Comparison of ENCODE assay signal across 8 mouse cellular contexts in genomic region chr19:28990590-28991221, GRCm38 (mm10). TPM values are rescaled to one million over a fixed set of nuclear protein-coding genes. Genes with fewer than 3 reads are reported as not detected.
DNase-seq lines count a peak whose midpoint lies in the region; ATAC-seq lines count a peak whose summit lies in the region.

No protein-coding gene starts in this region.

- DNase-seq in kidney, adult 18-20 months = no peak
- peak; percentile 59 for DNase-seq in T-cell, adult 2 months (ENCODE audit: low spot score)
- DNase-seq in forebrain, embryonic 14.5 days (ENCODE audit: low spot score) = peak; percentile 46
- peak; percentile 26 for DNase-seq in kidney, postnatal 10 days
- no peak for DNase-seq in adrenal gland, postnatal 4 days (ENCODE audit: low spot score in 2 of 2)

- ATAC-seq in kidney, embryonic 14.5 days (ENCODE audit: low FRiP score, low TSS enrichment) = peak; percentile 48
- ATAC-seq in forebrain, embryonic 14.5 days = peak; percentile 54
- no peak for ATAC-seq in stomach, embryonic 14.5 days (ENCODE audit: insufficient number of reproducible peaks, insufficient read depth, low FRiP score, low read depth)

- H3K9ac ChIP-seq in kidney, embryonic 14.5 days (ENCODE audit: low read depth, low read length) = peak overlapping the region; percentile 74
- peak overlapping the region; percentile 91 for H3K9ac ChIP-seq in forebrain, embryonic 14.5 days (ENCODE audit: low read length)
- peak overlapping the region; percentile 80 for H3K9ac ChIP-seq in stomach, embryonic 14.5 days (replicated peaks; ENCODE audit: low read depth, low read length)

- no peaks in the 10 kb centered on the region for H3K27me3 ChIP-seq in kidney, embryonic 14.5 days (ENCODE audit: control insufficient read depth, insufficient read depth, low read length)
- no peaks in the 10 kb centered on the region for H3K27me3 ChIP-seq in forebrain, embryonic 14.5 days (replicated peaks; ENCODE audit: control insufficient read depth, insufficient read depth, low read length)
- H3K27me3 ChIP-seq in megakaryocyte, embryonic 14.5 days (replicated peaks) = no peaks in the 10 kb centered on the region
- H3K27me3 ChIP-seq in stomach, embryonic 14.5 days (ENCODE audit: control insufficient read depth, insufficient read depth, low read length) = no peaks in the 10 kb centered on the region

- H3K4me1 ChIP-seq in kidney, embryonic 14.5 days (ENCODE audit: control insufficient read depth, insufficient read depth, low read length) = peaks cover 7% of the 10 kb centered on the region
- peaks cover 16% of the 10 kb centered on the region for H3K4me1 ChIP-seq in forebrain, embryonic 14.5 days (ENCODE audit: control insufficient read depth, insufficient read depth, low read length)
- peaks cover 47% of the 10 kb centered on the region for H3K4me1 ChIP-seq in megakaryocyte, embryonic 14.5 days
- peaks cover 4% of the 10 kb centered on the region; the same call in 1 of the 2 replicates for H3K4me1 ChIP-seq in stomach, embryonic 14.5 days (ENCODE audit: control insufficient read depth, insufficient read depth, low read length)

- H3K4me3 ChIP-seq in kidney, embryonic 14.5 days (ENCODE audit: low read length) = peak overlapping the region; percentile 82
- peak overlapping the region; percentile 92 for H3K4me3 ChIP-seq in forebrain, embryonic 14.5 days (ENCODE audit: low read depth, low read length)
- H3K4me3 ChIP-seq in megakaryocyte, embryonic 14.5 days (replicated peaks) = peak overlapping the region; percentile 100
- H3K4me3 ChIP-seq in stomach, embryonic 14.5 days (ENCODE audit: low read depth, low read length) = peak overlapping the region; percentile 87

- 1% methylated on average over 40 of the region's 41 CpGs for WGBS in kidney, embryonic 14.5 days
- WGBS in forebrain, embryonic 14.5 days = under 1% methylated on average over 41 of the region's 41 CpGs
- WGBS in stomach, embryonic 14.5 days = under 1% methylated on average over 38 of the region's 41 CpGs

- peak overlapping the region; percentile 61 for H3K4me2 ChIP-seq in kidney, embryonic 14.5 days (replicated peaks; ENCODE audit: low read depth, low read length)
- peak overlapping the region; percentile 75 for H3K4me2 ChIP-seq in forebrain, embryonic 14.5 days (ENCODE audit: low read length)
- H3K4me2 ChIP-seq in stomach, embryonic 14.5 days (replicated peaks; ENCODE audit: low read depth, low read length) = peak overlapping the region; percentile 73

- H3K27ac ChIP-seq in kidney, embryonic 14.5 days (ENCODE audit: low read depth, low read length) = peak overlapping the region; percentile 60
- peak overlapping the region; percentile 79 for H3K27ac ChIP-seq in forebrain, embryonic 14.5 days (ENCODE audit: low read depth, low read length)
- H3K27ac ChIP-seq in stomach, embryonic 14.5 days (ENCODE audit: low read length) = peak overlapping the region; percentile 82

- peaks cover 18% of the 10 kb centered on the region; the same call in 1 of the 2 replicates for H3K36me3 ChIP-seq in kidney, embryonic 14.5 days (ENCODE audit: control insufficient read depth, insufficient read depth, low read length)
- H3K36me3 ChIP-seq in forebrain, embryonic 14.5 days (ENCODE audit: control insufficient read depth, insufficient read depth, low read length) = peaks cover 18% of the 10 kb centered on the region
- H3K36me3 ChIP-seq in megakaryocyte, embryonic 14.5 days (replicated peaks; ENCODE audit: low read length) = peaks cover 32% of the 10 kb centered on the region
- H3K36me3 ChIP-seq in stomach, embryonic 14.5 days (ENCODE audit: control insufficient read depth, insufficient read depth, low read length) = peaks cover 10% of the 10 kb centered on the region

- no peaks in the 10 kb centered on the region for H3K9me3 ChIP-seq in kidney, embryonic 14.5 days (ENCODE audit: control insufficient read depth, low read length)
- H3K9me3 ChIP-seq in forebrain, embryonic 14.5 days (replicated peaks; ENCODE audit: control insufficient read depth, low read length) = no peaks in the 10 kb centered on the region
- no peaks in the 10 kb centered on the region for H3K9me3 ChIP-seq in megakaryocyte, embryonic 14.5 days
- H3K9me3 ChIP-seq in stomach, embryonic 14.5 days (ENCODE audit: control insufficient read depth, low read depth, low read length) = no peaks in the 10 kb centered on the region

RNA-seq across cellular contexts. Expression of gene Cdc37l1, which starts 0.6 kb away (rescaled TPM):
- polyA plus RNA-seq in kidney, embryonic 14.5 days (2014; fragmentation: Nextera tagmentation; extraction: Ambion mirVana) = 30.0 and 47.2 TPM in 2 replicates
- polyA plus RNA-seq in forebrain, embryonic 14.5 days (2014; fragmentation: Nextera tagmentation; extraction: Ambion mirVana) = 42.0 and 55.0 TPM in 2 replicates
- 2.2 and 2.4 TPM in 2 replicates for polyA plus RNA-seq in megakaryocyte, embryonic 14.5 days (2012; ENCODE audit: insufficient read depth, low replicate concordance)
- 51.2 and 51.6 TPM in 2 replicates for polyA plus RNA-seq in stomach, embryonic 14.5 days (2014; fragmentation: Nextera tagmentation; extraction: Ambion mirVana)
- total RNA-seq in adrenal gland, postnatal 4 days (2021) = 10 to 100 TPM; 44.8 to 46.0 TPM

RNA-seq across cellular contexts. Expression of gene 4430402I18Rik, which starts 23.1 kb away (rescaled TPM):
- polyA plus RNA-seq in kidney, embryonic 14.5 days (2014; fragmentation: Nextera tagmentation; extraction: Ambion mirVana) = 2.8 and 3.0 TPM in 2 replicates
- polyA plus RNA-seq in forebrain, embryonic 14.5 days (2014; fragmentation: Nextera tagmentation; extraction: Ambion mirVana) = 2.0 and 2.1 TPM in 2 replicates
- not detected in 2 replicates for polyA plus RNA-seq in megakaryocyte, embryonic 14.5 days (2012; ENCODE audit: insufficient read depth, low replicate concordance)
- 0.27 and 0.90 TPM in 2 replicates for polyA plus RNA-seq in stomach, embryonic 14.5 days (2014; fragmentation: Nextera tagmentation; extraction: Ambion mirVana)
- 1 to 10 TPM; 6.3 to 6.4 TPM for total RNA-seq in adrenal gland, postnatal 4 days (2021)

RNA-seq across cellular contexts. Expression of gene Plpp6, which starts 27.0 kb away (rescaled TPM):
- 6.5 and 12.5 TPM in 2 replicates for polyA plus RNA-seq in kidney, embryonic 14.5 days (2014; fragmentation: Nextera tagmentation; extraction: Ambion mirVana)
- 9.8 and 11.4 TPM in 2 replicates for polyA plus RNA-seq in forebrain, embryonic 14.5 days (2014; fragmentation: Nextera tagmentation; extraction: Ambion mirVana)
- polyA plus RNA-seq in megakaryocyte, embryonic 14.5 days (2012; ENCODE audit: insufficient read depth, low replicate concordance) = 5.6 and 7.0 TPM in 2 replicates
- 10.3 and 14.1 TPM in 2 replicates for polyA plus RNA-seq in stomach, embryonic 14.5 days (2014; fragmentation: Nextera tagmentation; extraction: Ambion mirVana)
- 10 to 100 TPM; 22.7 to 26.9 TPM for total RNA-seq in adrenal gland, postnatal 4 days (2021)

RNA-seq across cellular contexts. Expression of gene Ak3, which starts 57.1 kb away (rescaled TPM):
- 51.1 and 97.7 TPM in 2 replicates for polyA plus RNA-seq in kidney, embryonic 14.5 days (2014; fragmentation: Nextera tagmentation; extraction: Ambion mirVana)
- polyA plus RNA-seq in forebrain, embryonic 14.5 days (2014; fragmentation: Nextera tagmentation; extraction: Ambion mirVana) = 76.8 and 83.2 TPM in 2 replicates
- polyA plus RNA-seq in megakaryocyte, embryonic 14.5 days (2012; ENCODE audit: insufficient read depth, low replicate concordance) = 5.4 and 8.1 TPM in 2 replicates
- 85.1 and 97.2 TPM in 2 replicates for polyA plus RNA-seq in stomach, embryonic 14.5 days (2014; fragmentation: Nextera tagmentation; extraction: Ambion mirVana)
- total RNA-seq in adrenal gland, postnatal 4 days (2021) = 100 to 1,000 TPM; 146 to 153 TPM

Comparison
In these comparisons a context has a peak if more than half of its experiments do, and no peak if none do; other contexts are left out.
1. DNase-seq: peak in T-cell, adult 2 months (single experiment), forebrain, embryonic 14.5 days (single experiment) and kidney, postnatal 10 days (single experiment); none in kidney, adult 18-20 months (single experiment) and adrenal gland, postnatal 4 days (0 of 2).
2. Peak in every context shown above with its lines, with median percentiles within 50 percentile points of each other: H3K27ac ChIP-seq, H3K4me2 ChIP-seq, H3K4me3 ChIP-seq and H3K9ac ChIP-seq.